Comparison of ENCODE assay signal across 9 mouse cellular contexts in genomic region chr11:69134622-69134968, GRCm38 (mm10). TPM values are rescaled to one million over a fixed set of nuclear protein-coding genes. Genes with fewer than 3 reads are reported as not detected.
DNase-seq lines count a peak whose midpoint lies in the region; ATAC-seq lines count a peak whose summit lies in the region.
"Had no signal": no experiment of that assay in that cellular context is flagged by ENCODE, and none has a peak within 500 bp of the region (broad histone marks: within the 10 kb centered on the region; RNA-seq: fewer than 3 reads in every experiment).

No protein-coding gene starts in this region.

- peak overlapping the region; percentile 79 for H3K4me2 ChIP-seq in heart, embryonic 16.5 days (ENCODE audit: low read depth, low read length)
- peak overlapping the region; percentile 58 for H3K4me2 ChIP-seq in hindbrain, embryonic 13.5 days
- peak overlapping the region; percentile 67 for H3K4me2 ChIP-seq in midbrain, embryonic 12.5 days (replicated peaks)

- H3K9me3 ChIP-seq in heart, embryonic 16.5 days (replicated peaks; ENCODE audit: control insufficient read depth, low read length), result no peaks in the 10 kb centered on the region
- no peaks in the 10 kb centered on the region for H3K9me3 ChIP-seq in embryonic facial prominence, embryonic 10.5 days
- no peaks in the 10 kb centered on the region for H3K9me3 ChIP-seq in hindbrain, embryonic 13.5 days
- no peaks in the 10 kb centered on the region for H3K9me3 ChIP-seq in midbrain, embryonic 12.5 days
- H3K9me3 ChIP-seq: G1E had no signal

- H3K27me3 ChIP-seq in heart, embryonic 16.5 days (ENCODE audit: control insufficient read depth, insufficient read depth, low read length), result no peaks in the 10 kb centered on the region
- peaks cover 23% of the 10 kb centered on the region for H3K27me3 ChIP-seq in embryonic facial prominence, embryonic 10.5 days (replicated peaks; ENCODE audit: low read depth, poor library complexity, severe bottlenecking)
- peaks cover 34% of the 10 kb centered on the region for H3K27me3 ChIP-seq in hindbrain, embryonic 13.5 days
- H3K27me3 ChIP-seq in midbrain, embryonic 12.5 days, result peaks cover 39% of the 10 kb centered on the region

- H3K4me3 ChIP-seq in heart, embryonic 16.5 days (ENCODE audit: low read length), result peak overlapping the region; percentile 44
- H3K4me3 ChIP-seq in embryonic facial prominence, embryonic 10.5 days, result peak overlapping the region; percentile 59
- peak overlapping the region; percentile 43 for H3K4me3 ChIP-seq in hindbrain, embryonic 13.5 days
- peak overlapping the region; percentile 45 for H3K4me3 ChIP-seq in midbrain, embryonic 12.5 days

- ATAC-seq in heart, embryonic 16.5 days (replicated peaks; ENCODE audit: extremely low read depth, insufficient read depth, low FRiP score), result peak; percentile 14; the same call in 1 of the 2 replicates
- 0 out of 2 replicates have a peak, but pooled peaks have one; percentile 15 for ATAC-seq in hindbrain, embryonic 13.5 days (ENCODE audit: low FRiP score)
- ATAC-seq in midbrain, embryonic 12.5 days (ENCODE audit: low FRiP score, low read depth), result no peak

- no peaks in the 10 kb centered on the region for H3K36me3 ChIP-seq in heart, embryonic 16.5 days (ENCODE audit: control insufficient read depth, insufficient read depth)
- H3K36me3 ChIP-seq in embryonic facial prominence, embryonic 10.5 days (replicated peaks), result no peaks in the 10 kb centered on the region
- H3K36me3 ChIP-seq in hindbrain, embryonic 13.5 days, result no peaks in the 10 kb centered on the region
- no peaks in the 10 kb centered on the region for H3K36me3 ChIP-seq in midbrain, embryonic 12.5 days
- H3K36me3 ChIP-seq: G1E had no signal

- DNase-seq in heart, adult 11 months, result no peak
- DNase-seq in embryonic facial prominence, embryonic 10.5 days (ENCODE audit: low spot score), result no peak
- DNase-seq in urinary bladder, postnatal 25 days (ENCODE audit: low spot score), result no peak
- no peak for DNase-seq in MN1 (ENCODE audit: low spot score)
- no peak for DNase-seq in c-Kit-positive CD71-positive TER-119-positive erythroid progenitor cells, embryonic 14.5 days (ENCODE audit: low spot score)

- no peak overlapping the region for H3K27ac ChIP-seq in heart, embryonic 16.5 days (ENCODE audit: low read length)
- peak overlapping the region; percentile 22 for H3K27ac ChIP-seq in embryonic facial prominence, embryonic 10.5 days (replicated peaks)
- H3K27ac ChIP-seq in hindbrain, embryonic 13.5 days, result no peak overlapping the region; the same call in 1 of the 2 replicates
- H3K27ac ChIP-seq in midbrain, embryonic 12.5 days (replicated peaks), result no peak overlapping the region

- WGBS in heart, embryonic 16.5 days, result 41% methylated on average over 8 of the region's 8 CpGs
- 32% methylated on average over 8 of the region's 8 CpGs for WGBS in embryonic facial prominence, embryonic 10.5 days
- WGBS in hindbrain, embryonic 13.5 days, result 28% methylated on average over 8 of the region's 8 CpGs
- 26% methylated on average over 8 of the region's 8 CpGs for whole genome bisulfite sequencing in midbrain, embryonic 12.5 days

- H3K4me1 ChIP-seq in heart, embryonic 16.5 days (ENCODE audit: control insufficient read depth, insufficient read depth, low read length), result peaks cover 4% of the 10 kb centered on the region; the same call in 1 of the 2 replicates
- peaks cover 18% of the 10 kb centered on the region for H3K4me1 ChIP-seq in embryonic facial prominence, embryonic 10.5 days
- H3K4me1 ChIP-seq in hindbrain, embryonic 13.5 days (replicated peaks), result peaks cover 13% of the 10 kb centered on the region
- peaks cover 12% of the 10 kb centered on the region; the same call in 1 of the 2 replicates for H3K4me1 ChIP-seq in midbrain, embryonic 12.5 days

- peak overlapping the region; percentile 18 for H3K9ac ChIP-seq in heart, embryonic 16.5 days (ENCODE audit: low read length)
- peak overlapping the region; percentile 64 for H3K9ac ChIP-seq in hindbrain, embryonic 13.5 days
- H3K9ac ChIP-seq in midbrain, embryonic 12.5 days (replicated peaks), result peak overlapping the region; percentile 44; the same call in 1 of the 2 replicates

RNA-seq across cellular contexts. Expression of gene Aloxe3, which starts 8.9 kb away (rescaled TPM):
- 0.08 and 0.26 TPM in 2 replicates for polyA plus RNA-seq in heart, embryonic 16.5 days (2015; fragmentation: Nextera tagmentation; extraction: Ambion mirVana)
- 0.04 and 0.19 TPM in 2 replicates for polyA plus RNA-seq in embryonic facial prominence, embryonic 10.5 days (2016; fragmentation: Nextera tagmentation; extraction: Ambion mirVana)
- polyA plus RNA-seq in hindbrain, embryonic 13.5 days (2015; fragmentation: Nextera tagmentation; extraction: Ambion mirVana), result 0.71 and 1.3 TPM in 2 replicates
- polyA plus RNA-seq in midbrain, embryonic 12.5 days (2016; fragmentation: Nextera tagmentation; extraction: Ambion mirVana), result 0.66 and 0.67 TPM in 2 replicates
- polyA plus RNA-seq: G1E had no signal

RNA-seq across cellular contexts. Expression of gene 9130213A22Rik, which starts 12.2 kb away (rescaled TPM):
- polyA plus RNA-seq in heart, embryonic 16.5 days (2015; fragmentation: Nextera tagmentation; extraction: Ambion mirVana), result 0.41 and 0.72 TPM in 2 replicates
- 0.12 TPM in 1 of 2 replicates, not detected in the other for polyA plus RNA-seq in embryonic facial prominence, embryonic 10.5 days (2016; fragmentation: Nextera tagmentation; extraction: Ambion mirVana)
- polyA plus RNA-seq in hindbrain, embryonic 13.5 days (2015; fragmentation: Nextera tagmentation; extraction: Ambion mirVana), result 0.13 and 0.25 TPM in 2 replicates
- polyA plus RNA-seq in midbrain, embryonic 12.5 days (2016; fragmentation: Nextera tagmentation; extraction: Ambion mirVana), result 0.18 and 0.29 TPM in 2 replicates

RNA-seq across cellular contexts. Expression of gene Hes7, which starts 14.4 kb away (rescaled TPM):
- 0.50 TPM in 2 replicates for polyA plus RNA-seq in heart, embryonic 16.5 days (2015; fragmentation: Nextera tagmentation; extraction: Ambion mirVana)
- polyA plus RNA-seq in embryonic facial prominence, embryonic 10.5 days (2016; fragmentation: Nextera tagmentation; extraction: Ambion mirVana), result 0.16 and 0.36 TPM in 2 replicates
- polyA plus RNA-seq in hindbrain, embryonic 13.5 days (2015; fragmentation: Nextera tagmentation; extraction: Ambion mirVana), result 0.26 and 0.35 TPM in 2 replicates
- 0.21 and 0.38 TPM in 2 replicates for polyA plus RNA-seq in midbrain, embryonic 12.5 days (2016; fragmentation: Nextera tagmentation; extraction: Ambion mirVana)

RNA-seq across cellular contexts. Expression of gene Alox12b, which starts 22.2 kb away (rescaled TPM):
- polyA plus RNA-seq in heart, embryonic 16.5 days (2015; fragmentation: Nextera tagmentation; extraction: Ambion mirVana), result not detected in 2 replicates
- polyA plus RNA-seq in embryonic facial prominence, embryonic 10.5 days (2016; fragmentation: Nextera tagmentation; extraction: Ambion mirVana), result 0.27 TPM in 1 of 2 replicates, not detected in the other
- 0.29 and 0.31 TPM in 2 replicates for polyA plus RNA-seq in hindbrain, embryonic 13.5 days (2015; fragmentation: Nextera tagmentation; extraction: Ambion mirVana)
- 0.06 TPM in 1 of 2 replicates, not detected in the other for polyA plus RNA-seq in midbrain, embryonic 12.5 days (2016; fragmentation: Nextera tagmentation; extraction: Ambion mirVana)
- polyA plus RNA-seq: G1E had no signal

RNA-seq across cellular contexts. Expression of gene Per1, which starts 39.6 kb away (rescaled TPM):
- polyA plus RNA-seq in heart, embryonic 16.5 days (2015; fragmentation: Nextera tagmentation; extraction: Ambion mirVana), result 19.6 and 21.9 TPM in 2 replicates
- 6.1 and 7.3 TPM in 2 replicates for polyA plus RNA-seq in embryonic facial prominence, embryonic 10.5 days (2016; fragmentation: Nextera tagmentation; extraction: Ambion mirVana)
- 7.4 and 9.4 TPM in 2 replicates for polyA plus RNA-seq in hindbrain, embryonic 13.5 days (2015; fragmentation: Nextera tagmentation; extraction: Ambion mirVana)
- 9.8 and 10.9 TPM in 2 replicates for polyA plus RNA-seq in midbrain, embryonic 12.5 days (2016; fragmentation: Nextera tagmentation; extraction: Ambion mirVana)
